Mouse (Mus musculus) E14TG2a.4 (cell line): ENCODE measurements around the gene Nfic.

ENCODE experiments used
- CTCF ChIP-seq: conservative IDR thresholded peaks from 2 replicates; pipeline ENCODE4 v1.5.1; 2014; ENCODE audit warnings: low read length
- NANOG ChIP-seq: IDR thresholded peaks from 2 replicates; pipeline ENCODE4 v1.6.1; 2014; ENCODE audit warnings: borderline replicate concordance, low read length, mixed read lengths

DNA sequence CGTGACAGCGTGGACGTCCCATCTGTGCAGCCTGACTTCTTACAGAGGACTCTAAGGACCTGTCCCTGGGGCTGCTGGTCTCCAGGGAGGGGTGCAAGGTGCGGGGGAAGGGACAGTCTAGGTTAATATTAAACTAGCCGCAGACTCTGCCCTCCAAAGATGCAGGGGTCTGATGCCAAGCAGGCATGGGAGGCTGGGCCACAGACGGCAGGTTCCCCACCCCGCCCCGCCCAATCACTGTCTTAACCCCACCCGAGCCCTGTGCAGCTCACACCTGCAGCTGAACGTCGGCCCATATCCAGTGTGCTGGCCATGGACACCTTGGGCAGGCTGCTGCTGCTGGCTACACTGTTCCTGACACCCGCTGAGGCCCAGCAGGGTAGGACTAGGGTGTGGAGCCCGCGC is 62.7 kb downstream of the Nfic start, which contains the start of gene Smim24:
- TF ChIP-seq CTCF = no peak
- TF ChIP-seq NANOG = no peak
